Mouse (Mus musculus): ENCODE measurements around the gene Ugt1a9. TPM values are rescaled to one million over a fixed set of nuclear protein-coding genes. Genes with fewer than 3 reads are reported as not detected.
"Not testable (repeated sequence)": the region's sequence is repeated elsewhere in the genome, so short reads cannot be mapped to it uniquely, and the experiment has no call there.

Gene Ugt1a9
- polyA plus RNA-seq, 1 experiment, result not detected

GRCm38 (mm10) chr1:88158430-88158829, 87.8 kb downstream of the Ugt1a9 start:
- H3K4me1 ChIP-seq (ENCODE audit: control insufficient read depth), result no peaks in the 10 kb centered on the region
- H3K27me3 ChIP-seq (ENCODE audit: control insufficient read depth), result no peaks in the 10 kb centered on the region
- no peak overlapping the region for H3K4me3 ChIP-seq (replicated peaks)
- no peaks in the 10 kb centered on the region for H3K9me3 ChIP-seq (ENCODE audit: control insufficient read depth, low read length)
- no peak for TF ChIP-seq GATA1 (IDR thresholded peaks at IDR 0.05; ENCODE audit: low read length)
- TF ChIP-seq TAL1 (IDR thresholded peaks at IDR 0.05; ENCODE audit: low read length), result no peak
- H3K36me3 ChIP-seq (ENCODE audit: control insufficient read depth), result no peaks in the 10 kb centered on the region

GRCm38 (mm10) chr1:88165711-88166110, 95.1 kb downstream of the Ugt1a9 start, which contains the start of gene Ugt1a5:
Ugt1a5 (plus strand) TSS chr1:88166012.
- no peaks in the 10 kb centered on the region for H3K4me1 ChIP-seq (ENCODE audit: control insufficient read depth)
- no peaks in the 10 kb centered on the region for H3K9me3 ChIP-seq (ENCODE audit: control insufficient read depth, low read length)
- TF ChIP-seq GATA1 (IDR thresholded peaks at IDR 0.05; ENCODE audit: low read length) (no peak), TAL1 (IDR thresholded peaks at IDR 0.05; ENCODE audit: low read length) (no peak)

GRCm38 (mm10) chr1:88172190-88172589, 101.6 kb downstream of the Ugt1a9 start:
- H3K4me1 ChIP-seq (ENCODE audit: control insufficient read depth); H3K27me3 ChIP-seq (ENCODE audit: control insufficient read depth); H3K4me3 ChIP-seq (replicated peaks); H3K36me3 ChIP-seq (ENCODE audit: control insufficient read depth): not testable (repeated sequence)
- H3K9me3 ChIP-seq (ENCODE audit: control insufficient read depth, low read length), result peaks cover 15% of the 10 kb centered on the region

More at GRCm38 (mm10) chr1:88165711-88166110, 95.1 kb downstream of the Ugt1a9 start, which contains the start of gene Ugt1a5:
- Histone ChIP-seq H3K36me3 (ENCODE audit: control insufficient read depth) (no peaks in the 10 kb centered on the region), H3K4me3 (replicated peaks) (no peak within 1 kb of the TSS), H3K27me3 (ENCODE audit: control insufficient read depth) (no peaks in the 10 kb centered on the region)

GRCm38 (mm10) chr1:88179657-88180056, 109.1 kb downstream of the Ugt1a9 start:
- no peak for TF ChIP-seq TAL1 (IDR thresholded peaks at IDR 0.05; ENCODE audit: low read length)
- TF ChIP-seq GATA1 (IDR thresholded peaks at IDR 0.05; ENCODE audit: low read length), result no peak
- no peaks in the 10 kb centered on the region for H3K27me3 ChIP-seq (ENCODE audit: control insufficient read depth)
- H3K9me3 ChIP-seq (ENCODE audit: control insufficient read depth, low read length), result peaks cover 22% of the 10 kb centered on the region
- no peaks in the 10 kb centered on the region for H3K4me1 ChIP-seq (ENCODE audit: control insufficient read depth)
- no peak overlapping the region for H3K4me3 ChIP-seq (replicated peaks)
- H3K36me3 ChIP-seq (ENCODE audit: control insufficient read depth), result no peaks in the 10 kb centered on the region; the same call in 1 of the 2 replicates

DNA sequence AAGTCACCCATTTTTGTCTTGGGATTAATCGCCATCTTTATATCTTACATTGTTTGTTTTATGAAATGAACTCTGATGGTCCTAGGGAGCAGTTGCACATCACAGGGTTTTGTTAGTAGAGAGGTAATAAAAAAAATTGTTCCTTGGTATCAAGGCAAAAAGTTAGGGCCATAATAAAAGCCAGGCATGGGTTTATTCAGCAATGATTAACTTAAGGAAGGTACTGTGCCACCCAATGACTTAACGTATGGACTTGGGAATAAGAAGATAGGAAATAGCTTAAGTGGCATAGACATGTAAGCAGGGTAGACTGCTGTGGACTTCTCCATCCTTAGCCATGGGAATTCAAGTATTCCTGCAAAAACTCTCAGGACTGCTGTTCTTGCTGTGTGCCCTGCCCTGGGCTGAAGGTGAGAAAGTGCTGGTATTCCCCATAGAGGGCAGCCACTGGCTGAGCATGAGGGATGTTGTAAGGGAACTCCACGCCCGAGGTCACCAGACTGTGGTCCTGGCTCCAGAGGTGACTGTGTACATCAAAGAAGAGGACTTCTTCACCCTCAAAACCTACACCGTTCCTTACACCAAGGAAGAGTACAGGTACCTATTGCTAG, 115.8 kb downstream of the Ugt1a9 start:
- Histone ChIP-seq H3K9me3 (ENCODE audit: control insufficient read depth, low read length) (no peaks in the 10 kb centered on the region), H3K27me3 (ENCODE audit: control insufficient read depth) (peaks cover 2% of the 10 kb centered on the region; the same call in 1 of the 2 replicates), H3K4me3 (replicated peaks) (no peak overlapping the region), H3K4me1 (ENCODE audit: control insufficient read depth) (no peaks in the 10 kb centered on the region), H3K36me3 (ENCODE audit: control insufficient read depth) (no peaks in the 10 kb centered on the region)
- TF ChIP-seq TAL1 (IDR thresholded peaks at IDR 0.05; ENCODE audit: low read length) (no peak), GATA1 (IDR thresholded peaks at IDR 0.05; ENCODE audit: low read length) (no peak)

DNA sequence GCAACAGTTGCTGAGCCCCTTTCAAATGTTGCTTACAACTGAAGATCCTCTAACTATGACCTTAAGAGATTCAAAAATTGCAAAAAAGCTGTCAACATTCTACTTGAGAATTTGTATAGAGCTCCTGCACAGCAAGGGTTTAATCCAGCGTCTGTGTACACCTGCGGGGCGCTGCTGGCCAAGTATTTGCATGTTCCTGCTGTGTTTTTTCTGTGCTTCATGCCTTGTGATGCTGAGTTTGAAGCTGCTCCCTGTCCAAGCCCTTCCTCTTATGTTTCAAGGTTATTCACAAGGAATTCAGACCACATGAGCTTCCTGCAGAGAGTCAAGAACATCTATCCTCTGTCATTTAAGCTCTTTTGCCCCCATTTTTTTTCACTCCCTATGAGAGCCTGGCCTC, 121.5 kb downstream of the Ugt1a9 start:
- Histone ChIP-seq H3K9me3 (ENCODE audit: control insufficient read depth, low read length) (no peaks in the 10 kb centered on the region), H3K27me3 (ENCODE audit: control insufficient read depth) (peaks cover 8% of the 10 kb centered on the region), H3K4me3 (replicated peaks) (no peak overlapping the region), H3K36me3 (ENCODE audit: control insufficient read depth) (no peaks in the 10 kb centered on the region), H3K4me1 (ENCODE audit: control insufficient read depth) (no peaks in the 10 kb centered on the region)
- TF ChIP-seq TAL1 (IDR thresholded peaks at IDR 0.05; ENCODE audit: low read length) (no peak), GATA1 (IDR thresholded peaks at IDR 0.05; ENCODE audit: low read length) (no peak)

DNA sequence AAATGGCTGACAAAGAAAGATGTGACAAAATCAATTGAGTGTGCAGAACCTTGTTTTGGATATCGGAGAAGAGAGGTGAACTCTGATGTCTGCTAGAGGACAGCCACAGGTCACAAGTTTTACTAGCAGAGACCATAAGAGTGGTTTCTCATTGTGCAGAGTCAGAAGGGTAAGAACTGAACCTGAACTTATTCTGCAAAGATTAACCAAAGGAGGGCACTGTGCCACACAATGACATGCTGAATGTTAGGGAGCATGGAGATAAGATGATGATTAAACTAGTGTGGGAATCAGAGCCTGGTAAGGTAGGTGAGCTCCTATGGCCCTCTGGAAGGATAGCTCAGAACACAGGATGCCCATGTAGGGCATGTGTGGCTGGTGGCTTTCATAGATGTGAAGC, 125.1 kb downstream of the Ugt1a9 start:
- TF ChIP-seq GATA1 (IDR thresholded peaks at IDR 0.05; ENCODE audit: low read length) (no peak), TAL1 (IDR thresholded peaks at IDR 0.05; ENCODE audit: low read length) (no peak)
- Histone ChIP-seq H3K9me3 (ENCODE audit: control insufficient read depth, low read length) (no peaks in the 10 kb centered on the region), H3K27me3 (ENCODE audit: control insufficient read depth) (peaks cover 21% of the 10 kb centered on the region), H3K36me3 (ENCODE audit: control insufficient read depth) (no peaks in the 10 kb centered on the region), H3K4me1 (ENCODE audit: control insufficient read depth) (no peaks in the 10 kb centered on the region), H3K4me3 (replicated peaks) (no peak overlapping the region)

GRCm38 (mm10) chr1:88197443-88197842, 126.8 kb downstream of the Ugt1a9 start:
- TF ChIP-seq GATA1 (IDR thresholded peaks at IDR 0.05; ENCODE audit: low read length) (no peak), TAL1 (IDR thresholded peaks at IDR 0.05; ENCODE audit: low read length) (no peak)
- H3K4me1 ChIP-seq (ENCODE audit: control insufficient read depth), result no peaks in the 10 kb centered on the region
- H3K36me3 ChIP-seq (ENCODE audit: control insufficient read depth), result peaks cover 1% of the 10 kb centered on the region; the same call in 1 of the 2 replicates
- H3K9me3 ChIP-seq (ENCODE audit: control insufficient read depth, low read length), result no peaks in the 10 kb centered on the region
- peaks cover 19% of the 10 kb centered on the region for H3K27me3 ChIP-seq (ENCODE audit: control insufficient read depth)
- H3K4me3 ChIP-seq (replicated peaks), result no peak overlapping the region

- peaks cover 13% of the 10 kb centered on the region for H3K27me3 ChIP-seq (ENCODE audit: control insufficient read depth)
- H3K36me3 ChIP-seq (ENCODE audit: control insufficient read depth), result peaks cover 24% of the 10 kb centered on the region
- TF ChIP-seq TAL1 (IDR thresholded peaks at IDR 0.05; ENCODE audit: low read length) (no peak), GATA1 (IDR thresholded peaks at IDR 0.05; ENCODE audit: low read length) (no peak)
- H3K9me3 ChIP-seq (ENCODE audit: control insufficient read depth, low read length), result peaks cover 7% of the 10 kb centered on the region
- no peak overlapping the region for H3K4me3 ChIP-seq (replicated peaks)
- H3K4me1 ChIP-seq (ENCODE audit: control insufficient read depth), result peaks cover 15% of the 10 kb centered on the region
Observed at GRCm38 (mm10) chr1:88199996-88200395, 129.4 kb downstream of the Ugt1a9 start.

DNA sequence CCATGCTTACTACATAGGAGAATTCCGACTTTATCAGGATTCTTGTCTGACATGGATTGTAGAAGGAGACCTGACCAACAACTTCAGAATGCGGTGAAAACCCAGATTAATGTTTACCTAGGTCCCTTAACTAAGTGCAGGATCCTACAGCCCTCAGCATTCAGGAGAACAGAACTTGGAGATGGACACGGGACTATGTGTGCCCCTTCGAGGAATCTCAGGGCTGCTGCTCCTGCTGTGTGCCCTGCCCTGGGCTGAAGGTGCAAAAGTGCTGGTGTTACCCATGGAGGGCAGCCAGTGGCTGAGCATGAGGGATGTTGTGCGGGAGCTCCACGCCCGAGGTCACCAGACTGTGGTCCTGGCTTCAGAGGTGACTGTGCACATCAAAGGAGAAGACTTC, 129.9 kb downstream of the Ugt1a9 start, which contains the start of gene Ugt1a2:
TSS of gene Ugt1a2 (plus strand) at position 146 of the 400 bp plus-strand sequence.
- Histone ChIP-seq H3K36me3 (ENCODE audit: control insufficient read depth) (peaks cover 27% of the 10 kb centered on the region), H3K4me1 (ENCODE audit: control insufficient read depth) (peaks cover 20% of the 10 kb centered on the region), H3K9me3 (ENCODE audit: control insufficient read depth, low read length) (peaks cover 12% of the 10 kb centered on the region), H3K4me3 (replicated peaks) (no peak within 1 kb of the TSS), H3K27me3 (ENCODE audit: control insufficient read depth) (peaks cover 13% of the 10 kb centered on the region)
- TF ChIP-seq TAL1 (IDR thresholded peaks at IDR 0.05; ENCODE audit: low read length), result no peak
- no peak for TF ChIP-seq GATA1 (IDR thresholded peaks at IDR 0.05; ENCODE audit: low read length)

All from erythroblast, embryonic 14.5 days (primary cell).